Mouse (Mus musculus): ENCODE data around the gene Rhbdd3. TPM values are rescaled to one million over a fixed set of nuclear protein-coding genes. Genes with fewer than 3 reads are reported as not detected.
A peak's percentile ranks its signal among the peaks of the same experiment; 100 is the strongest.

Rhbdd3 gene
- polyA plus RNA-seq, 1 experiment from 2014 or later, result 34.5 TPM

GRCm38 (mm10) chr11:5057856-5058641, 40.7 kb upstream of the Rhbdd3 start, which contains the start of gene Rasl10a:
Rasl10a (plus strand) TSS chr11:5058128.
- ATAC-seq (ENCODE audit: low FRiP score, low TSS enrichment), result no peak
- Histone ChIP-seq H3K9ac (replicated peaks; ENCODE audit: low read length) (peak within 1 kb of the TSS; percentile 50), H3K4me1 (ENCODE audit: control insufficient read depth, insufficient read depth, low read length) (peaks cover 38% of the 10 kb centered on the region), H3K9me3 (ENCODE audit: control insufficient read depth, low read length) (no peaks in the 10 kb centered on the region), H3K4me2 (ENCODE audit: low read length) (peak within 1 kb of the TSS; percentile 83), H3K36me3 (ENCODE audit: control insufficient read depth, insufficient read depth, low read length) (0 out of 2 replicates have a peak, but pooled peaks cover 5% of the 10 kb centered on the region), H3K27ac (replicated peaks; ENCODE audit: low read depth, low read length) (no peak within 1 kb of the TSS), H3K4me3 (replicated peaks; ENCODE audit: low read depth, low read length) (peak within 1 kb of the TSS; percentile 43), H3K27me3 (ENCODE audit: control insufficient read depth, insufficient read depth, low read length) (peaks cover 71% of the 10 kb centered on the region)
- 2% methylated on average over 68 of the region's 77 CpGs for WGBS
- DNase-seq, result peak; percentile 55

GRCm38 (mm10) chr11:5058783-5059182, 39.9 kb upstream of the Rhbdd3 start:
- H3K4me1 ChIP-seq (ENCODE audit: control insufficient read depth, insufficient read depth, low read length), result peaks cover 39% of the 10 kb centered on the region
- H3K9me3 ChIP-seq (ENCODE audit: control insufficient read depth, low read length), result no peaks in the 10 kb centered on the region
- H3K27me3 ChIP-seq (ENCODE audit: control insufficient read depth, insufficient read depth, low read length), result peaks cover 79% of the 10 kb centered on the region
- 0 out of 2 replicates have a peak, but pooled peaks cover 5% of the 10 kb centered on the region for H3K36me3 ChIP-seq (ENCODE audit: control insufficient read depth, insufficient read depth, low read length)
- ATAC-seq (ENCODE audit: low FRiP score, low TSS enrichment) (no peak), DNase-seq (no peak)
- H3K9ac ChIP-seq (replicated peaks; ENCODE audit: low read length), result no peak overlapping the region
- H3K4me3 ChIP-seq (replicated peaks; ENCODE audit: low read depth, low read length), result no peak overlapping the region
- no peak overlapping the region for H3K27ac ChIP-seq (replicated peaks; ENCODE audit: low read depth, low read length)
- no peak overlapping the region for H3K4me2 ChIP-seq (ENCODE audit: low read length)
- 33% methylated on average over 9 of the region's 9 CpGs for WGBS

GRCm38 (mm10) chr11:5059230-5059629, 39.5 kb upstream of the Rhbdd3 start:
- Histone ChIP-seq H3K4me3 (replicated peaks; ENCODE audit: low read depth, low read length) (no peak overlapping the region), H3K36me3 (ENCODE audit: control insufficient read depth, insufficient read depth, low read length) (0 out of 2 replicates have a peak, but pooled peaks cover 5% of the 10 kb centered on the region), H3K27ac (replicated peaks; ENCODE audit: low read depth, low read length) (no peak overlapping the region), H3K9ac (replicated peaks; ENCODE audit: low read length) (no peak overlapping the region), H3K27me3 (ENCODE audit: control insufficient read depth, insufficient read depth, low read length) (peaks cover 83% of the 10 kb centered on the region), H3K9me3 (ENCODE audit: control insufficient read depth, low read length) (no peaks in the 10 kb centered on the region), H3K4me1 (ENCODE audit: control insufficient read depth, insufficient read depth, low read length) (peaks cover 44% of the 10 kb centered on the region), H3K4me2 (ENCODE audit: low read length) (no peak overlapping the region)
- ATAC-seq (ENCODE audit: low FRiP score, low TSS enrichment) (no peak), DNase-seq (no peak)
- 25% methylated on average over 14 of the region's 14 CpGs for WGBS

- Histone ChIP-seq H3K9me3 (ENCODE audit: control insufficient read depth, low read length) (no peaks in the 10 kb centered on the region), H3K27ac (replicated peaks; ENCODE audit: low read depth, low read length) (no peak overlapping the region), H3K4me2 (ENCODE audit: low read length) (no peak overlapping the region), H3K4me1 (ENCODE audit: control insufficient read depth, insufficient read depth, low read length) (peaks cover 49% of the 10 kb centered on the region), H3K4me3 (replicated peaks; ENCODE audit: low read depth, low read length) (no peak overlapping the region), H3K36me3 (ENCODE audit: control insufficient read depth, insufficient read depth, low read length) (0 out of 2 replicates have a peak, but pooled peaks cover 5% of the 10 kb centered on the region), H3K9ac (replicated peaks; ENCODE audit: low read length) (no peak overlapping the region), H3K27me3 (ENCODE audit: control insufficient read depth, insufficient read depth, low read length) (peaks cover 88% of the 10 kb centered on the region)
- DNase-seq (peak; percentile 74), ATAC-seq (ENCODE audit: low FRiP score, low TSS enrichment) (no peak)
- WGBS, result 8% methylated on average over 27 of the region's 27 CpGs
Observed at GRCm38 (mm10) chr11:5059704-5060156, 39.0 kb upstream of the Rhbdd3 start.

GRCm38 (mm10) chr11:5060756-5061412, 37.8 kb upstream of the Rhbdd3 start:
- Histone ChIP-seq H3K9ac (replicated peaks; ENCODE audit: low read length) (no peak overlapping the region), H3K27ac (replicated peaks; ENCODE audit: low read depth, low read length) (no peak overlapping the region), H3K36me3 (ENCODE audit: control insufficient read depth, insufficient read depth, low read length) (0 out of 2 replicates have a peak, but pooled peaks cover 5% of the 10 kb centered on the region), H3K4me1 (ENCODE audit: control insufficient read depth, insufficient read depth, low read length) (peaks cover 50% of the 10 kb centered on the region), H3K4me2 (ENCODE audit: low read length) (peak overlapping the region; percentile 59), H3K27me3 (ENCODE audit: control insufficient read depth, insufficient read depth, low read length) (peaks cover 83% of the 10 kb centered on the region), H3K9me3 (ENCODE audit: control insufficient read depth, low read length) (no peaks in the 10 kb centered on the region), H3K4me3 (replicated peaks; ENCODE audit: low read depth, low read length) (peak overlapping the region; percentile 29)
- ATAC-seq (ENCODE audit: low FRiP score, low TSS enrichment) (no peak), DNase-seq (no peak)
- 48% methylated on average over 28 of the region's 28 CpGs for WGBS

- no peaks in the 10 kb centered on the region for H3K9me3 ChIP-seq (ENCODE audit: control insufficient read depth, low read length)
- peak overlapping the region; percentile 59 for H3K4me2 ChIP-seq (ENCODE audit: low read length)
- 0 out of 2 replicates have a peak, but pooled peaks cover 5% of the 10 kb centered on the region for H3K36me3 ChIP-seq (ENCODE audit: control insufficient read depth, insufficient read depth, low read length)
- H3K4me3 ChIP-seq (replicated peaks; ENCODE audit: low read depth, low read length), result peak overlapping the region; percentile 29
- peak; percentile 76 for DNase-seq
- WGBS, result 3% methylated on average over 60 of the region's 62 CpGs
- no peak overlapping the region for H3K27ac ChIP-seq (replicated peaks; ENCODE audit: low read depth, low read length)
- peaks cover 45% of the 10 kb centered on the region for H3K4me1 ChIP-seq (ENCODE audit: control insufficient read depth, insufficient read depth, low read length)
- ATAC-seq (ENCODE audit: low FRiP score, low TSS enrichment), result peak; percentile 8; the same call in 1 of the 2 replicates
- H3K27me3 ChIP-seq (ENCODE audit: control insufficient read depth, insufficient read depth, low read length), result peaks cover 80% of the 10 kb centered on the region
- H3K9ac ChIP-seq (replicated peaks; ENCODE audit: low read length), result peak overlapping the region; percentile 36
Observed at GRCm38 (mm10) chr11:5061413-5062139, 37.1 kb upstream of the Rhbdd3 start.

GRCm38 (mm10) chr11:5062326-5062725, 36.4 kb upstream of the Rhbdd3 start:
- peak overlapping the region; percentile 36 for H3K9ac ChIP-seq (replicated peaks; ENCODE audit: low read length)

GRCm38 (mm10) chr11:5062860-5063505, 35.7 kb upstream of the Rhbdd3 start:
- Histone ChIP-seq H3K4me3 (replicated peaks; ENCODE audit: low read depth, low read length) (no peak overlapping the region), H3K4me2 (ENCODE audit: low read length) (peak overlapping the region; percentile 12; the same call in 1 of the 2 replicates), H3K9ac (replicated peaks; ENCODE audit: low read length) (no peak overlapping the region), H3K27ac (replicated peaks; ENCODE audit: low read depth, low read length) (no peak overlapping the region), H3K27me3 (ENCODE audit: control insufficient read depth, insufficient read depth, low read length) (peaks cover 66% of the 10 kb centered on the region), H3K4me1 (ENCODE audit: control insufficient read depth, insufficient read depth, low read length) (peaks cover 40% of the 10 kb centered on the region), H3K9me3 (ENCODE audit: control insufficient read depth, low read length) (no peaks in the 10 kb centered on the region), H3K36me3 (ENCODE audit: control insufficient read depth, insufficient read depth, low read length) (peaks cover 7% of the 10 kb centered on the region; the same call in 1 of the 2 replicates)
- DNase-seq, result no peak
- 63% methylated on average over 13 of the region's 13 CpGs for WGBS
- no peak for ATAC-seq (ENCODE audit: low FRiP score, low TSS enrichment)

More at GRCm38 (mm10) chr11:5062326-5062725, 36.4 kb upstream of the Rhbdd3 start:
- Histone ChIP-seq H3K27ac (replicated peaks; ENCODE audit: low read depth, low read length) (no peak overlapping the region), H3K36me3 (ENCODE audit: control insufficient read depth, insufficient read depth, low read length) (0 out of 2 replicates have a peak, but pooled peaks cover 5% of the 10 kb centered on the region), H3K4me3 (replicated peaks; ENCODE audit: low read depth, low read length) (peak overlapping the region; percentile 29), H3K27me3 (ENCODE audit: control insufficient read depth, insufficient read depth, low read length) (peaks cover 73% of the 10 kb centered on the region), H3K4me1 (ENCODE audit: control insufficient read depth, insufficient read depth, low read length) (peaks cover 45% of the 10 kb centered on the region), H3K4me2 (ENCODE audit: low read length) (peak overlapping the region; percentile 59), H3K9me3 (ENCODE audit: control insufficient read depth, low read length) (no peaks in the 10 kb centered on the region)
- ATAC-seq (ENCODE audit: low FRiP score, low TSS enrichment) (no peak), DNase-seq (no peak)
- 14% methylated on average over 13 of the region's 13 CpGs for WGBS

Data from midbrain, embryonic 14.5 days (tissue).